In genomic region chr19:41982791-41983150, GRCm38 (mm10) we compare ENCODE assay signal across 8 mouse cellular contexts. TPM values are rescaled to one million over a fixed set of nuclear protein-coding genes. Genes with fewer than 3 reads are reported as not detected.
DNase-seq lines count a peak whose midpoint lies in the region; ATAC-seq lines count a peak whose summit lies in the region.

No protein-coding gene starts in this region.

- H3K27ac ChIP-seq in forebrain, embryonic 10.5 days, result peak overlapping the region; percentile 91; the same call in 1 of the 2 replicates
- H3K27ac ChIP-seq in limb, embryonic 15.5 days, result peak overlapping the region; percentile 91; the same call in 1 of the 2 replicates
- no peak overlapping the region for H3K27ac ChIP-seq in neural tube, embryonic 13.5 days (replicated peaks)

- peak overlapping the region; percentile 81 for H3K9ac ChIP-seq in limb, embryonic 15.5 days
- H3K9ac ChIP-seq in neural tube, embryonic 13.5 days, result peak overlapping the region; percentile 74

- H3K27me3 ChIP-seq in erythroblast, embryonic 14.5 days (ENCODE audit: control insufficient read depth), result peaks cover 39% of the 10 kb centered on the region
- H3K27me3 ChIP-seq in forebrain, embryonic 10.5 days (ENCODE audit: poor library complexity, severe bottlenecking), result peaks cover 20% of the 10 kb centered on the region
- H3K27me3 ChIP-seq in limb, embryonic 15.5 days, result no peaks in the 10 kb centered on the region
- peaks cover 17% of the 10 kb centered on the region for H3K27me3 ChIP-seq in neural tube, embryonic 13.5 days

- WGBS in forebrain, embryonic 10.5 days, result 4% methylated on average over 4 of the region's 4 CpGs
- 8% methylated on average over 4 of the region's 4 CpGs for WGBS in limb, embryonic 15.5 days
- 4% methylated on average over 4 of the region's 4 CpGs for WGBS in neural tube, embryonic 13.5 days

- H3K4me1 ChIP-seq in erythroblast, embryonic 14.5 days (ENCODE audit: control insufficient read depth), result peaks cover 34% of the 10 kb centered on the region
- peaks cover 39% of the 10 kb centered on the region for H3K4me1 ChIP-seq in forebrain, embryonic 10.5 days
- H3K4me1 ChIP-seq in limb, embryonic 15.5 days, result peaks cover 23% of the 10 kb centered on the region; the same call in 1 of the 2 replicates
- H3K4me1 ChIP-seq in neural tube, embryonic 13.5 days (replicated peaks), result peaks cover 31% of the 10 kb centered on the region

- no peak for ATAC-seq in erythroblast, adult 5-6 weeks (replicated peaks; ENCODE audit: low FRiP score, poor library complexity, severe bottlenecking)
- ATAC-seq in limb, embryonic 15.5 days (ENCODE audit: insufficient number of reproducible peaks, low FRiP score, low TSS enrichment, low read depth), result no peak
- ATAC-seq in neural tube, embryonic 13.5 days (ENCODE audit: low read depth), result no peak

- no peaks in the 10 kb centered on the region; the same call in 1 of the 2 replicates for H3K9me3 ChIP-seq in erythroblast, embryonic 14.5 days (ENCODE audit: control insufficient read depth, low read length)
- H3K9me3 ChIP-seq in forebrain, embryonic 10.5 days, result no peaks in the 10 kb centered on the region
- no peaks in the 10 kb centered on the region for H3K9me3 ChIP-seq in limb, embryonic 15.5 days
- no peaks in the 10 kb centered on the region for H3K9me3 ChIP-seq in neural tube, embryonic 13.5 days

- peak overlapping the region; percentile 78 for H3K4me2 ChIP-seq in limb, embryonic 15.5 days
- peak overlapping the region; percentile 93 for H3K4me2 ChIP-seq in neural tube, embryonic 13.5 days

- peaks cover 8% of the 10 kb centered on the region for H3K36me3 ChIP-seq in erythroblast, embryonic 14.5 days (ENCODE audit: control insufficient read depth)
- H3K36me3 ChIP-seq in forebrain, embryonic 10.5 days (replicated peaks), result no peaks in the 10 kb centered on the region
- no peaks in the 10 kb centered on the region for H3K36me3 ChIP-seq in limb, embryonic 15.5 days
- no peaks in the 10 kb centered on the region for H3K36me3 ChIP-seq in neural tube, embryonic 13.5 days

- H3K4me3 ChIP-seq in erythroblast, embryonic 14.5 days (replicated peaks), result peak overlapping the region; percentile 78
- H3K4me3 ChIP-seq in forebrain, embryonic 10.5 days, result peak overlapping the region; percentile 76
- peak overlapping the region; percentile 96 for H3K4me3 ChIP-seq in limb, embryonic 15.5 days
- peak overlapping the region; percentile 86 for H3K4me3 ChIP-seq in neural tube, embryonic 13.5 days

- DNase-seq in A20 (ENCODE audit: low read depth, low spot score), result peak; percentile 46
- no peak for DNase-seq in forebrain, embryonic 10.5 days (ENCODE audit: extremely low spot score, low spot score)
- no peak for DNase-seq in urinary bladder, postnatal 25 days (ENCODE audit: low spot score)
- DNase-seq in ovary, postnatal 36 days (ENCODE audit: low spot score), result no peak

RNA-seq across cellular contexts. Expression of gene Ubtd1, which starts 1.2 kb away (rescaled TPM):
- polyA plus RNA-seq in erythroblast, embryonic 14.5 days (2012), result 0.10 and 0.30 TPM in 2 replicates
- 1.9 and 3.7 TPM in 2 replicates for total RNA-seq in erythroblast, adult 5-6 weeks (2015; ENCODE audit: low replicate concordance)
- 2.4 and 3.7 TPM in 2 replicates for total RNA-seq in erythroblast, adult 5-6 weeks (2017; ENCODE audit: low replicate concordance)
- 9.2 and 9.6 TPM in 2 replicates for polyA plus RNA-seq in forebrain, embryonic 10.5 days (2016; fragmentation: Nextera tagmentation; extraction: Ambion mirVana)
- polyA plus RNA-seq in limb, embryonic 15.5 days (2015; fragmentation: Nextera tagmentation; extraction: Ambion mirVana), result 28.1 and 30.8 TPM in 2 replicates
- polyA plus RNA-seq in neural tube, embryonic 13.5 days (2015; fragmentation: Nextera tagmentation; extraction: Ambion mirVana), result 14.9 and 15.6 TPM in 2 replicates

RNA-seq across cellular contexts. Expression of gene Mms19, which starts 1.8 kb away (rescaled TPM):
- 0.54 and 0.65 TPM in 2 replicates for polyA plus RNA-seq in erythroblast, embryonic 14.5 days (2012)
- 10.0 and 27.0 TPM in 2 replicates for total RNA-seq in erythroblast, adult 5-6 weeks (2015; ENCODE audit: low replicate concordance)
- total RNA-seq in erythroblast, adult 5-6 weeks (2017; ENCODE audit: low replicate concordance), result 3.5 and 13.9 TPM in 2 replicates
- polyA plus RNA-seq in forebrain, embryonic 10.5 days (2016; fragmentation: Nextera tagmentation; extraction: Ambion mirVana), result 35.3 and 42.3 TPM in 2 replicates
- 28.5 and 29.1 TPM in 2 replicates for polyA plus RNA-seq in limb, embryonic 15.5 days (2015; fragmentation: Nextera tagmentation; extraction: Ambion mirVana)
- 32.8 and 37.1 TPM in 2 replicates for polyA plus RNA-seq in neural tube, embryonic 13.5 days (2015; fragmentation: Nextera tagmentation; extraction: Ambion mirVana)

RNA-seq across cellular contexts. Expression of gene Zdhhc16, which starts 49.5 kb away (rescaled TPM):
- 3.1 and 3.2 TPM in 2 replicates for polyA plus RNA-seq in erythroblast, embryonic 14.5 days (2012)
- 20.2 and 22.6 TPM in 2 replicates for total RNA-seq in erythroblast, adult 5-6 weeks (2015; ENCODE audit: low replicate concordance)
- total RNA-seq in erythroblast, adult 5-6 weeks (2017; ENCODE audit: low replicate concordance), result 6.4 and 19.0 TPM in 2 replicates
- polyA plus RNA-seq in forebrain, embryonic 10.5 days (2016; fragmentation: Nextera tagmentation; extraction: Ambion mirVana), result 85.8 and 92.4 TPM in 2 replicates
- 85.7 and 91.7 TPM in 2 replicates for polyA plus RNA-seq in limb, embryonic 15.5 days (2015; fragmentation: Nextera tagmentation; extraction: Ambion mirVana)
- 75.4 and 76.1 TPM in 2 replicates for polyA plus RNA-seq in neural tube, embryonic 13.5 days (2015; fragmentation: Nextera tagmentation; extraction: Ambion mirVana)

RNA-seq across cellular contexts. Expression of gene Exosc1, which starts 49.5 kb away (rescaled TPM):
- 0.70 and 0.94 TPM in 2 replicates for polyA plus RNA-seq in erythroblast, embryonic 14.5 days (2012)
- 14.0 and 14.6 TPM in 2 replicates for total RNA-seq in erythroblast, adult 5-6 weeks (2015; ENCODE audit: low replicate concordance)
- total RNA-seq in erythroblast, adult 5-6 weeks (2017; ENCODE audit: low replicate concordance), result 12.8 and 14.1 TPM in 2 replicates
- 101 and 103 TPM in 2 replicates for polyA plus RNA-seq in forebrain, embryonic 10.5 days (2016; fragmentation: Nextera tagmentation; extraction: Ambion mirVana)
- polyA plus RNA-seq in limb, embryonic 15.5 days (2015; fragmentation: Nextera tagmentation; extraction: Ambion mirVana), result 70.4 and 70.7 TPM in 2 replicates
- 64.4 and 69.4 TPM in 2 replicates for polyA plus RNA-seq in neural tube, embryonic 13.5 days (2015; fragmentation: Nextera tagmentation; extraction: Ambion mirVana)

RNA-seq across cellular contexts. Expression of gene Ankrd2, which starts 53.0 kb away (rescaled TPM):
- polyA plus RNA-seq in erythroblast, embryonic 14.5 days (2012), result 0.12 TPM in 1 of 2 replicates, not detected in the other
- total RNA-seq in erythroblast, adult 5-6 weeks (2015; ENCODE audit: low replicate concordance), result not detected in 2 replicates
- not detected in 2 replicates for total RNA-seq in erythroblast, adult 5-6 weeks (2017; ENCODE audit: low replicate concordance)
- polyA plus RNA-seq in forebrain, embryonic 10.5 days (2016; fragmentation: Nextera tagmentation; extraction: Ambion mirVana), result 0.42 TPM in 1 of 2 replicates, not detected in the other
- polyA plus RNA-seq in limb, embryonic 15.5 days (2015; fragmentation: Nextera tagmentation; extraction: Ambion mirVana), result 0.72 and 3.0 TPM in 2 replicates
- polyA plus RNA-seq in neural tube, embryonic 13.5 days (2015; fragmentation: Nextera tagmentation; extraction: Ambion mirVana), result 0.53 and 0.73 TPM in 2 replicates

Comparison
In these comparisons a context has a peak if more than half of its experiments do, and no peak if none do; other contexts are left out.
1. RNA of gene Mms19, which starts 1.8 kb away (polyA plus RNA-seq): 35.3 to 42.3 TPM in forebrain, embryonic 10.5 days, 32.8 to 37.1 TPM in neural tube, embryonic 13.5 days and 28.5 to 29.1 TPM in limb, embryonic 15.5 days; 0.54 to 0.65 TPM in erythroblast, embryonic 14.5 days; every median in the first group is over 10 times any median in the second.
2. RNA of gene Zdhhc16, which starts 49.5 kb away (polyA plus RNA-seq): 85.8 to 92.4 TPM in forebrain, embryonic 10.5 days, 85.7 to 91.7 TPM in limb, embryonic 15.5 days and 75.4 to 76.1 TPM in neural tube, embryonic 13.5 days; 3.1 to 3.2 TPM in erythroblast, embryonic 14.5 days; every median in the first group is over 10 times any median in the second.
3. Peak in every context shown above with its lines, with median percentiles within 50 percentile points of each other: H3K4me3 ChIP-seq.